Mouse (Mus musculus) stomach, embryonic 14.5 days (tissue): Measurements from ENCODE around the gene Hemgn. TPM values are rescaled to one million over a fixed set of nuclear protein-coding genes. Genes with fewer than 3 reads are reported as not detected.

Experiments used
- ATAC-seq: fragments of 200-750 bp; cut with Nextera tagmentation; 2 replicates; pipeline ENCODE4 v1.8.0; 2017; ENCODE audit warnings: low read depth, moderate TSS enrichment; ENCODE audit not compliant: insufficient number of reproducible peaks, insufficient read depth, low FRiP score
- H3K27ac ChIP-seq: fragments of 300-500 bp; sonication (generic); 2 replicates; pipeline ENCODE4 v1.5.1; 2014; ENCODE audit warnings: mild to moderate bottlenecking, low read length, moderate library complexity, mixed read lengths
- H3K27me3 ChIP-seq: fragments of 300-500 bp; sonication (generic); 2 replicates; pipeline ENCODE4 v1.6.1; 2014; ENCODE audit warnings: low read length, control low read depth, mixed read lengths; ENCODE audit not compliant: control insufficient read depth, insufficient read depth
- H3K36me3 ChIP-seq: fragments of 300-500 bp; sonication (generic); 2 replicates; pipeline ENCODE4 v1.6.1; 2014; ENCODE audit warnings: mild to moderate bottlenecking, control low read depth, low read length, moderate library complexity, mixed read lengths; ENCODE audit not compliant: control insufficient read depth, insufficient read depth
- H3K4me1 ChIP-seq: fragments of 300-500 bp; sonication (generic); 2 replicates; pipeline ENCODE4 v1.6.1; 2014; ENCODE audit warnings: low read length, control low read depth, mixed read lengths; ENCODE audit not compliant: control insufficient read depth, insufficient read depth
- H3K4me2 ChIP-seq: fragments of 300-500 bp; sonication (generic); replicated peaks from 2 replicates; pipeline ENCODE4 v1.6.1; 2014; ENCODE audit warnings: low read depth, low read length, control low read depth
- H3K4me3 ChIP-seq: fragments of 300-500 bp; sonication (generic); 2 replicates; pipeline ENCODE4 v1.5.1; 2014; ENCODE audit warnings: low read depth, low read length, control low read depth
- H3K9ac ChIP-seq: fragments of 300-500 bp; sonication (generic); replicated peaks from 2 replicates; pipeline ENCODE4 v1.6.1; 2014; ENCODE audit warnings: low read depth, mild to moderate bottlenecking, control low read depth, low read length, moderate library complexity, mixed read lengths
- H3K9me3 ChIP-seq: fragments of 300-500 bp; sonication (generic); 2 replicates; pipeline ENCODE4 v1.6.1; 2016; ENCODE audit warnings: low read depth, low read length, control low read depth; ENCODE audit not compliant: control insufficient read depth
- WGBS: fragments of 180-500 bp; shearing (Covaris S2); extraction: QIAGEN DNeasy Blood & Tissue Kit; methylation state at CpG from one replicate; pipeline ENCODE4 v1.1.7; 2014; 5-methylcytosine and 5-hydroxymethylcytosine counted together
- polyA plus RNA-seq: library from polyadenylated mRNA; unstranded; fragments of >200 nt; fragmentation: Nextera tagmentation; extraction: Ambion mirVana; gene quantifications from 2 replicates; pipeline ENCODE4 v1.2.1, GENCODE M21; 2014

Hemgn gene
- polyA plus RNA-seq, 1 experiment from 2014 or later = 0.94 TPM

DNA sequence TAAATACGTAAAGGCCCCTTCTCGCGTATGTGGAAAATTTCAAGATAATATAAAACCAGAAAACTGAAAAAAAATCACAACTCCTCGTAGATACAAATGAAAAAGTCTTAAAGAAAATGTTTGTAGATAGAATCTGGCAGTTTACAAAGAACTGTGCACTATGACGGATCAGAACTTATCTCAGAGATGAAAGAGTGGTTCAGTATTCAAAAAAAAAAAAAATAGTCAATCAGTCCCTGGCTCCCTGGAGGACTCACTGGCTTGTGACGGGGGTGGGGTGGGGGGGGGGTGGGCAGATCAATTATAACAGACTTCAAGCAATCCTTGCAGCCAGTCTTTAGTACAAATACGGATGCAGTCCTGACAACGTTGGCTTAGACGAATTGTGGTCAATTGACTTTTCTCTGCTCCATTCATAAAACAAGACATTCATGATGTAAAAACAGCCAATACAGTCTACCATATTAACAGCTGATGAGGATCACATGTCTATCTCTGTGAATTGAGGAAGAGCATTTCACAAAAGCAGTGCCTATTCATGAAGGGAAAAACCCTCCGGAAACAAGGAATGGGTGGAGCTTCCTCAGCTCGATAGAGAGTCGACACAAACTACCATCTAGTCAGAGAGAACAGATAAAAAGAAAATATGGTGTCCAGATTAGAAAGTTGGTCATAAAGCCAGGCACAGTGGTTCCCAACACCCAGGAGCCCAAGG is 53.6 kb downstream of the Hemgn start:
- no peak for ATAC-seq
- H3K4me3 ChIP-seq = no peak overlapping the region
- 65% methylated on average over 12 of the region's 12 CpGs for WGBS
- no peaks in the 10 kb centered on the region for H3K27me3 ChIP-seq
- no peak overlapping the region for H3K27ac ChIP-seq
- no peaks in the 10 kb centered on the region; the same call in 1 of the 2 replicates for H3K9me3 ChIP-seq
- H3K9ac ChIP-seq = no peak overlapping the region
- no peaks in the 10 kb centered on the region for H3K36me3 ChIP-seq
- no peak overlapping the region for H3K4me2 ChIP-seq
- no peaks in the 10 kb centered on the region for H3K4me1 ChIP-seq

DNA sequence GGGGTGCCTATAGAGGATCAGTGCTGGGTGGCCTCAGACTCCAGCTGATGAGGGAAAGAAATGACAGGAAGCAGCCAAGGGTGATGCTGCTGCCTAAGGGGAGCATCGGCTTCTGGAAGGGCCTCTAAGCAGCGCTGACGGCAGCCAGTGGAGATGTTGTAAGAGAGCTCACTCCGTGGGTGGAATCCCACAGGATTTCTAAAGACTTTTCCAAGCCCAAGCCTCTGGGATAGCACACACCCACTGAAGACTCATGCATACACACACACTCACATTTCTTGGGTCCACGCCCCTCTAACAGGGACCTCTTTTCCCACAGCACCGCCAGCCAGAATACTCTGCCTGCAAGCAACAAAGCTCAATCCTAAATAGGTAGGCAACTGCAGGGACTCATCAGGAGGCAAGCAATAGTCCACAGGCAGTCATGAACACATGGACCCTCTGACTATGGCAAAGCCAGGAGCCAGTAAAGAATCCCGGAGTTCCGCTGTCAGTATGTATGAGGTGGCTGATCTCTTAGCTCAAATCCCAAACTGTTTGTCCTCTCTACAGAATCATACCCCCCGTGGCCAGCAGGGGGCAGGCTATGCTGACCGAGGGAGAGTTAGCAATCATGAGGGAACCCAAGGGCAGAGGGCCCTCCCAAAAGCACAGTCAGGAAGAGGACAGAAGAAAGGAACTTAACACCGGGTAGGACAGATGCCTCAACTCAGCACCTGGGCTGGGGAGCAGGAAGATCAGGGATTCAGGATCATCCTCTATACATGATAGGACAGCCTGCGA is 56.8 kb downstream of the Hemgn start:
- H3K27me3 ChIP-seq = no peaks in the 10 kb centered on the region
- no peaks in the 10 kb centered on the region for H3K9me3 ChIP-seq
- no peaks in the 10 kb centered on the region for H3K4me1 ChIP-seq
- H3K4me2 ChIP-seq = no peak overlapping the region
- H3K27ac ChIP-seq = no peak overlapping the region
- ATAC-seq = no peak
- H3K9ac ChIP-seq = no peak overlapping the region
- H3K4me3 ChIP-seq = no peak overlapping the region
- 53% methylated on average over 12 of the region's 12 CpGs for WGBS
- H3K36me3 ChIP-seq = no peaks in the 10 kb centered on the region

GRCm38 (mm10) chr4:46353045-46353444 is 60.3 kb downstream of the Hemgn start:
- Histone ChIP-seq H3K4me3 (no peak overlapping the region), H3K4me2 (no peak overlapping the region), H3K36me3 (no peaks in the 10 kb centered on the region), H3K27me3 (peaks cover 32% of the 10 kb centered on the region), H3K27ac (no peak overlapping the region), H3K9me3 (no peaks in the 10 kb centered on the region), H3K9ac (no peak overlapping the region), H3K4me1 (no peaks in the 10 kb centered on the region)
- ATAC-seq = no peak
- WGBS = 15% methylated on average over 10 of the region's 10 CpGs

- WGBS = 47% methylated on average over 5 of the region's 5 CpGs
These were observed 63.8 kb downstream of the Hemgn start for GRCm38 (mm10) chr4:46349530-46349929.

DNA sequence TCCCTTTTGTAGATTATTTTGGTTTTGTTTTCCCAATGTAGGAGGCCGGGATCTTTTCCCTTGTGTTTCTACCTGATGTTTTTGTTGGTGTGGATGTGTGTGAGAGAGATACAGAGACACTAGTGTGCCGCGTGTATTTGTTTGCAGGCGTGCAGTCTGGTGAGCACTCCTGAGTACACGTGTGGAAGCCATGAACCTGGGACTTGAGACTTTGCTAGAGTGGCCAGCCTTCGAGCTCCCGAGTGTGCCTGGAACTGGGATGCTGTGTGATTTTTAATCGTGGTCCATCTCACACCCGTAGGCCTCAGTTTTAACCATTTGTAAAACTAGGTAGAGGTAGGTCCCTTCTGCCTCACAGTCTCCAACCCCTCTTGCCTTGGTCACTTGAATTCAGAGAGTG is 64.4 kb downstream of the Hemgn start:
- Histone ChIP-seq H3K4me1 (0 out of 2 replicates have a peak, but pooled peaks cover 3% of the 10 kb centered on the region), H3K9me3 (no peaks in the 10 kb centered on the region), H3K4me3 (no peak overlapping the region), H3K36me3 (no peaks in the 10 kb centered on the region), H3K4me2 (no peak overlapping the region), H3K9ac (no peak overlapping the region), H3K27me3 (peaks cover 62% of the 10 kb centered on the region), H3K27ac (no peak overlapping the region)
- no peak for ATAC-seq
- WGBS = 26% methylated on average over 9 of the region's 9 CpGs

More at GRCm38 (mm10) chr4:46349530-46349929, 63.8 kb downstream of the Hemgn start:
- no peak overlapping the region for H3K4me3 ChIP-seq
- no peaks in the 10 kb centered on the region for H3K9me3 ChIP-seq
- no peak for ATAC-seq
- no peak overlapping the region for H3K4me2 ChIP-seq
- peaks cover 56% of the 10 kb centered on the region for H3K27me3 ChIP-seq
- 0 out of 2 replicates have a peak, but pooled peaks cover 2% of the 10 kb centered on the region for H3K4me1 ChIP-seq
- H3K36me3 ChIP-seq = no peaks in the 10 kb centered on the region
- H3K9ac ChIP-seq = no peak overlapping the region
- H3K27ac ChIP-seq = no peak overlapping the region

- H3K27me3 ChIP-seq = peaks cover 69% of the 10 kb centered on the region
- H3K4me3 ChIP-seq = no peak overlapping the region
- WGBS = 3% methylated on average over 41 of the region's 41 CpGs
- no peak overlapping the region for H3K27ac ChIP-seq
- ATAC-seq = no peak
- 0 out of 2 replicates have a peak, but pooled peaks cover 3% of the 10 kb centered on the region for H3K4me1 ChIP-seq
- no peaks in the 10 kb centered on the region for H3K9me3 ChIP-seq
- H3K36me3 ChIP-seq = no peaks in the 10 kb centered on the region
- H3K9ac ChIP-seq = no peak overlapping the region
- H3K4me2 ChIP-seq = no peak overlapping the region
These were observed 65.5 kb downstream of the Hemgn start for GRCm38 (mm10) chr4:46347580-46348515.

DNA sequence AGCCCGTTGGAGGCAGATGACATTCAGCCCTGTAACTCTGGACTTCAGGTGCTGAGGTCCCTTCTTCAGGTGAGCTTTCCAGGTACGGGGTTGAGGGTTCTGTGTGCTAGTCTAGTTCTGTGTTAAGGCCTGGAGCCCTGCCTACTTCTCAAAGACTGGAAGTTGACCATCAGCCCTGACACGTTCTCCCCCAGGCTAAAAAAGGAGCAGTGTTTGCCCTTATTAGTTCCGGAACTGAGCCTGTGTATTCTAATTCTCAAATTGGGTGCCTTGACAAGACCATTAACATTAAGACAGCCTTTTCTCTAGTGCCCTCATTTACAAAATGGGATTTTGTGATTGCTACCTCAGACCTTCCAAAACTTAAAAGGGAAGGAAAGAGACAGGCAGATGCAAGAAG is 66.2 kb downstream of the Hemgn start:
- ATAC-seq = no peak
- Histone ChIP-seq H3K4me2 (no peak overlapping the region), H3K4me1 (0 out of 2 replicates have a peak, but pooled peaks cover 3% of the 10 kb centered on the region), H3K27ac (no peak overlapping the region), H3K36me3 (no peaks in the 10 kb centered on the region), H3K9me3 (no peaks in the 10 kb centered on the region), H3K27me3 (peaks cover 74% of the 10 kb centered on the region), H3K9ac (no peak overlapping the region), H3K4me3 (no peak overlapping the region)
- WGBS = 7% methylated on average over 4 of the region's 4 CpGs

DNA sequence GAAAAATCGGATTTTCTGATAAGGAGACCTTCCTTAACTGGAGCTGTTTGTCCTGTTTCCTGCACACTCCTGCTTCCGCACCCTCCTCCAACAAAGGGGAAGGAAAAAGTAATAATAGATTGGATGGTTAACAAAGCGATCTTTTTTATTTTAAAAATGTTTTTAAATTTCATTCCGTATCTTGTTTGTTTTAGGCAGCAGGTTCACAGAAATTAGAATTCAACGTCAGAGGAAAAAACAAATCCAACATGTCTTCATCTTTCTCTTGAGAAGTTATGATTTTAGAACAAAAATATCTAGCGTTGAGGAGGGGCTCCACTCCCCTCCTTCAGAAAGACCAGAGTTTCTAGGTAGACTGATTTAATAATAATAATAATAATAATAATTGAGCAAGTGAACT is 67.1 kb downstream of the Hemgn start:
- no peak overlapping the region for H3K9ac ChIP-seq
- 0 out of 2 replicates have a peak, but pooled peaks cover 3% of the 10 kb centered on the region for H3K4me1 ChIP-seq
- no peak overlapping the region for H3K27ac ChIP-seq
- H3K36me3 ChIP-seq = no peaks in the 10 kb centered on the region
- H3K4me2 ChIP-seq = no peak overlapping the region
- no peak overlapping the region for H3K4me3 ChIP-seq
- H3K27me3 ChIP-seq = peaks cover 78% of the 10 kb centered on the region
- ATAC-seq = no peak
- no peaks in the 10 kb centered on the region for H3K9me3 ChIP-seq
- 30% methylated on average over 6 of the region's 6 CpGs for WGBS
